In genomic region chr5:127016467-127017060, GRCm38 (mm10) we compare ENCODE assay signal across 9 mouse cellular contexts.
DNase-seq lines count a peak whose midpoint lies in the region; ATAC-seq lines count a peak whose summit lies in the region.
"Had no signal": no experiment of that assay in that cellular context is flagged by ENCODE, and none has a peak within 500 bp of the region (broad histone marks: within the 10 kb centered on the region; RNA-seq: fewer than 3 reads in every experiment).

No protein-coding gene starts in this region.

- no peak for ATAC-seq in cerebellum, adult (ENCODE audit: insufficient number of reproducible peaks, low FRiP score, low TSS enrichment)

- DNase-seq in cerebellum, postnatal 14 days: peak; percentile 23 to 51
- DNase-seq in kidney, postnatal 10 days: peak; percentile 6
- no peak for DNase-seq in kidney, postnatal 4 days
- peak; percentile 15 to 21 for DNase-seq in cerebellum, postnatal 25 days
- DNase-seq in lung, postnatal 10 days: peak; percentile 45
- DNase-seq in thymus, postnatal 14 days: no peak
- no peak for DNase-seq in layer of hippocampus, postnatal 10 days (ENCODE audit: low spot score in 2 of 2)
- DNase-seq: embryo, embryonic 11 days had no signal

Comparison
In these comparisons a context has a peak if more than half of its experiments do, and no peak if none do; other contexts are left out.
1. DNase-seq: peak in cerebellum, postnatal 14 days (2 of 2), kidney, postnatal 10 days (single experiment), cerebellum, postnatal 25 days (2 of 2) and lung, postnatal 10 days (single experiment); none in kidney, postnatal 4 days (0 of 2), thymus, postnatal 14 days (single experiment) and layer of hippocampus, postnatal 10 days (0 of 2).